Mouse (Mus musculus) heart, adult 2 months (tissue): ENCODE data around the gene Sp3.

Experiments
- CTCF ChIP-seq: fragments of 200-600 bp; IDR thresholded peaks from 2 replicates; pipeline ENCODE4 v1.8.1; 2022; ENCODE audit warnings: antibody characterized with exemption, mild to moderate bottlenecking, moderate library complexity
- EP300 ChIP-seq: fragments of 200-500 bp; IDR thresholded peaks from 2 replicates; pipeline ENCODE4 v1.6.1; 2011; ENCODE audit warnings: low read depth, low read length, control low read depth; ENCODE audit not compliant: insufficient read depth
- POLR2A ChIP-seq: fragments of 200-500 bp; IDR thresholded peaks from 2 replicates; pipeline ENCODE4 v1.6.1; 2011; ENCODE audit warnings: mild to moderate bottlenecking, low read depth, low read length, control low read depth; ENCODE audit not compliant: insufficient read depth

DNA sequence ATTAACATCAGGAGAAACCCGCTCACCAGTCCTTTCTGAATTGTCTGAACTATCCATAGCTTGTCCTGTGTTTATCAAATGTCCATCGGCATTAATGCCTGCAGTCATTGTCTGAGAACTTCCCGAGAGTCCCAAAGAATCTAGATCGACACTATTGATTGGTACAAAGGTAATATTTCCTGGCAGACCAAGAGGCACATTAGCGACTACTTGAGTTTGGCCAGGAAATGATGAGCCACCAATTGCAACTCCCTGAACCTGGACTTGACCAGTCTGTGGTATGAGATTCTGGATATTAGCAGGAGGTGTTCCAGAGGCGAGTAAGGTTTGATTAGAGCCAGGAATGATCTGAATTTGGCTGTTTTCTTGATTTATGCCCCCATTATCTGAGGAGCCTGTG, 9.4 kb downstream of the Sp3 start:
- TF ChIP-seq POLR2A (no peak), EP300 (no peak), CTCF (no peak)
